Mouse (Mus musculus): ENCODE data around the gene Cdc42bpg. TPM values are rescaled to one million over a fixed set of nuclear protein-coding genes. Genes with fewer than 3 reads are reported as not detected.
A peak's percentile ranks its signal among the peaks of the same experiment; 100 is the strongest.

Gene Cdc42bpg
- polyA plus RNA-seq, 1 experiment from 2014 or later: 1.0 TPM

- ATAC-seq (replicated peaks; ENCODE audit: low FRiP score, low read depth) (no peak), DNase-seq (ENCODE audit: low spot score) (no peak)
- H3K27ac ChIP-seq: no peak overlapping the region
- peaks cover 17% of the 10 kb centered on the region for H3K36me3 ChIP-seq (ENCODE audit: insufficient read depth, low read length)
- no peak overlapping the region for H3K9ac ChIP-seq (ENCODE audit: low read depth, low read length)
- no peak overlapping the region for H3K4me2 ChIP-seq (ENCODE audit: low read length)
- no peak overlapping the region for H3K4me3 ChIP-seq (replicated peaks; ENCODE audit: low read depth, low read length)
- H3K27me3 ChIP-seq (ENCODE audit: insufficient read depth, low read length): no peaks in the 10 kb centered on the region
- 0 out of 2 replicates have a peak, but pooled peaks cover 4% of the 10 kb centered on the region for H3K4me1 ChIP-seq (replicated peaks; ENCODE audit: insufficient read depth, low read length)
- WGBS: 91% methylated on average over 4 of the region's 4 CpGs
- no peak for TF ChIP-seq CTCF (IDR thresholded peaks at IDR 0.05; ENCODE audit: low read depth)
- no peaks in the 10 kb centered on the region for H3K9me3 ChIP-seq (replicated peaks; ENCODE audit: low read length)
Observed at GRCm38 (mm10) chr19:6347615-6348014, 41.4 kb downstream of the Cdc42bpg start.

- Histone ChIP-seq H3K9ac (ENCODE audit: low read depth, low read length) (no peak overlapping the region), H3K27me3 (ENCODE audit: insufficient read depth, low read length) (no peaks in the 10 kb centered on the region), H3K4me1 (replicated peaks; ENCODE audit: insufficient read depth, low read length) (0 out of 2 replicates have a peak, but pooled peaks cover 4% of the 10 kb centered on the region), H3K9me3 (replicated peaks; ENCODE audit: low read length) (no peaks in the 10 kb centered on the region), H3K36me3 (ENCODE audit: insufficient read depth, low read length) (peaks cover 25% of the 10 kb centered on the region), H3K4me2 (ENCODE audit: low read length) (no peak overlapping the region), H3K4me3 (replicated peaks; ENCODE audit: low read depth, low read length) (no peak overlapping the region), H3K27ac (0 out of 2 replicates have a peak overlapping the region, but pooled peaks have one; percentile 6)
- WGBS: 61% methylated on average over 9 of the region's 9 CpGs
- DNase-seq (ENCODE audit: low spot score) (no peak), ATAC-seq (replicated peaks; ENCODE audit: low FRiP score, low read depth) (no peak)
- TF ChIP-seq CTCF (IDR thresholded peaks at IDR 0.05; ENCODE audit: low read depth): no peak
Observed at GRCm38 (mm10) chr19:6348717-6349116, 42.5 kb downstream of the Cdc42bpg start.

DNA sequence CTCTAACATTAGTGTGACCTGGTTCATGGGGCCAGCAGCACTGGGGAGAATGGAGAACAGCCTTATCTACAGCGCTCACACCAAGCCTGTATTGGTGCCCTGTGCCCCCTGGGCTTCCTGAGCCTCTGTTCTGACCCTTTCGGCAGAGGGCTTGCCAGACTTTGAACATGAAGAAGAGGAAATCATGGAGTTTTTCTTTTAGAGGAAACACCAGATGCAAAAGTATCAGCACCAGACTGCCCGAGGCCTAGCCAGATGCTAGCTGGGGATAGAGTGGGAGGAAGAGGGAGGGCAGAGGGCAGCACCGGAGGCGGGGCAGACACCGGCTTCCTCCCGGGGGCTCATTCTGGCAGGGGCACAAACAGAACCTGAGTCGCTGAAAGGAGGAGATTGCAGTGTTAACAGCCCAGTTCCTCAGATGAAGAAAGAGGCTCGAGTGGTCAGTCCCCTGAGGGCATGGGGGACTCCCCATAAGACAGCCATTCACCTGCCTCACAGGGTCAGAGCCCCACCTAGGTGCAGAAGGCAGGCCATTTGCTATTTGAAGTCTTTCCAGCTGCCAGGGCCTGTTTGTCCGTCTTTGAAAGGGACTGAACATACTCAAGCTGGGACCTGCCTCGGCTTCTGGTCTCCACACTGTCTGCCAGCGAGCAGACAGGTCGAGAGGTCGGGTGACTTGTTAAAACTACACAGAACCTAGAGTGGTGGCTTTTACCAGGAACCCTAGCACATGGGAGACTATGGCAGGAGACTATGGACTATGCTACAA lies 43.1 kb downstream of the Cdc42bpg start:
- DNase-seq (ENCODE audit: low spot score) (peak; percentile 69), ATAC-seq (replicated peaks; ENCODE audit: low FRiP score, low read depth) (no peak)
- no peak for TF ChIP-seq CTCF (IDR thresholded peaks at IDR 0.05; ENCODE audit: low read depth)
- H3K27ac ChIP-seq: 0 out of 2 replicates have a peak overlapping the region, but pooled peaks have one; percentile 6
- no peak overlapping the region for H3K4me2 ChIP-seq (ENCODE audit: low read length)
- H3K36me3 ChIP-seq (ENCODE audit: insufficient read depth, low read length): peaks cover 32% of the 10 kb centered on the region
- no peaks in the 10 kb centered on the region for H3K27me3 ChIP-seq (ENCODE audit: insufficient read depth, low read length)
- H3K4me3 ChIP-seq (replicated peaks; ENCODE audit: low read depth, low read length): no peak overlapping the region
- H3K9ac ChIP-seq (ENCODE audit: low read depth, low read length): no peak overlapping the region
- H3K9me3 ChIP-seq (replicated peaks; ENCODE audit: low read length): no peaks in the 10 kb centered on the region
- 16% methylated on average over 14 of the region's 14 CpGs for WGBS
- 0 out of 2 replicates have a peak, but pooled peaks cover 4% of the 10 kb centered on the region for H3K4me1 ChIP-seq (replicated peaks; ENCODE audit: insufficient read depth, low read length)

- H3K9me3 ChIP-seq (replicated peaks; ENCODE audit: low read length): no peaks in the 10 kb centered on the region
- H3K4me2 ChIP-seq (ENCODE audit: low read length): no peak overlapping the region
- 0 out of 2 replicates have a peak, but pooled peaks cover 4% of the 10 kb centered on the region for H3K4me1 ChIP-seq (replicated peaks; ENCODE audit: insufficient read depth, low read length)
- WGBS: 68% methylated on average over 14 of the region's 14 CpGs
- no peak overlapping the region for H3K27ac ChIP-seq
- no peaks in the 10 kb centered on the region for H3K27me3 ChIP-seq (ENCODE audit: insufficient read depth, low read length)
- ATAC-seq (replicated peaks; ENCODE audit: low FRiP score, low read depth) (no peak), DNase-seq (ENCODE audit: low spot score) (no peak)
- TF ChIP-seq CTCF (IDR thresholded peaks at IDR 0.05; ENCODE audit: low read depth): no peak
- peaks cover 18% of the 10 kb centered on the region; the same call in 1 of the 2 replicates for H3K36me3 ChIP-seq (ENCODE audit: insufficient read depth, low read length)
- H3K9ac ChIP-seq (ENCODE audit: low read depth, low read length): no peak overlapping the region
- no peak overlapping the region for H3K4me3 ChIP-seq (replicated peaks; ENCODE audit: low read depth, low read length)
Observed at GRCm38 (mm10) chr19:6351431-6352106, 45.3 kb downstream of the Cdc42bpg start.

DNA sequence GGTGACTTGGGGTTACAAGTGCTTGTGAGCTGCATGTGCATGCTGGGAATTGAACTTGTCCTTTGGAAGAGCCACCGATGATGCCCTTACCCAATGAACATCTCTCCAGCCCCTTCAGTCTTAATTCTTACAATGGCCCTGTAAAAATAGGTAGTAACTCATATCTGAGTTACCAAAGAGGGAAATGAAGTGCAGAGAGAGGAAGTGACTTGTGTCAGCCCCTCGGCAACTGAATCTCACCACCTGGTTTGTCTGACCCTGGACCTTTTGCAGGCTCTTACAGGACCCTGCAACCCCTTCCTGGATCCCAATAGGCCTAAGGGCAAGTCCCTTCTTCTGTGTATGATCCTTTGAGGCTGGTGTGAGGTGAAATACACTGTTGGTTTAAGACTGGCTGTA lies 45.9 kb downstream of the Cdc42bpg start:
- Histone ChIP-seq H3K27me3 (ENCODE audit: insufficient read depth, low read length) (no peaks in the 10 kb centered on the region), H3K4me1 (replicated peaks; ENCODE audit: insufficient read depth, low read length) (0 out of 2 replicates have a peak, but pooled peaks cover 4% of the 10 kb centered on the region), H3K4me2 (ENCODE audit: low read length) (no peak overlapping the region), H3K36me3 (ENCODE audit: insufficient read depth, low read length) (0 out of 2 replicates have a peak, but pooled peaks cover 17% of the 10 kb centered on the region), H3K27ac (no peak overlapping the region), H3K9me3 (replicated peaks; ENCODE audit: low read length) (no peaks in the 10 kb centered on the region), H3K4me3 (replicated peaks; ENCODE audit: low read depth, low read length) (no peak overlapping the region), H3K9ac (ENCODE audit: low read depth, low read length) (no peak overlapping the region)
- ATAC-seq (replicated peaks; ENCODE audit: low FRiP score, low read depth) (no peak), DNase-seq (ENCODE audit: low spot score) (no peak)
- 76% methylated on average over 2 of the region's 2 CpGs for WGBS
- TF ChIP-seq CTCF (IDR thresholded peaks at IDR 0.05; ENCODE audit: low read depth): no peak

DNA sequence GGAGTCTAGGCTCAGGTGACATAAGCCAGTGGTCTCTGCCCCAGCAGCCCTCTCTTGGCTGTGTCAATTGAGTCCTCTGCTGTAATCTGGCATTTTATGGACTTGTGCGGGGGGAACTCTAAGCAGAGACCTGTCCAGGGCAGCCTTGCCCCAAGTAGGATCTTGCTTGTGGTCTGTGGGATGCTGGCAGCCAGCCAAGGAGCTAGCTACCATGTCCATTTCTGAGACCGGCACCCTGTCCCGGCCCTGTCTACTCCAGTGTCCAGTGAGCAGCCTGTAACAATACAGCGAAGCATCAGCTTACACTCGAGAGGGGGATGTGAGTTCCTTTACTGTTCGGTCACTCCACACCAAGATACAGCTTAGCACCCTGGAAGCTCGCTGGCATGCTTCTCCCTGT lies 47.8 kb downstream of the Cdc42bpg start:
- Histone ChIP-seq H3K4me1 (replicated peaks; ENCODE audit: insufficient read depth, low read length) (0 out of 2 replicates have a peak, but pooled peaks cover 4% of the 10 kb centered on the region), H3K9me3 (replicated peaks; ENCODE audit: low read length) (no peaks in the 10 kb centered on the region), H3K27ac (no peak overlapping the region), H3K36me3 (ENCODE audit: insufficient read depth, low read length) (0 out of 2 replicates have a peak, but pooled peaks cover 17% of the 10 kb centered on the region), H3K4me3 (replicated peaks; ENCODE audit: low read depth, low read length) (no peak overlapping the region), H3K9ac (ENCODE audit: low read depth, low read length) (no peak overlapping the region), H3K27me3 (ENCODE audit: insufficient read depth, low read length) (no peaks in the 10 kb centered on the region), H3K4me2 (ENCODE audit: low read length) (no peak overlapping the region)
- 49% methylated on average over 7 of the region's 7 CpGs for WGBS
- ATAC-seq (replicated peaks; ENCODE audit: low FRiP score, low read depth): no peak
- TF ChIP-seq CTCF (IDR thresholded peaks at IDR 0.05; ENCODE audit: low read depth): no peak
- no peak for DNase-seq (ENCODE audit: low spot score)
